Mouse (Mus musculus) embryonic facial prominence, embryonic 12.5 days (tissue): ENCODE results near the gene Ccdc85c. TPM values are rescaled to one million over a fixed set of nuclear protein-coding genes. Genes with fewer than 3 reads are reported as not detected.
A peak's percentile ranks its signal among the peaks of the same experiment; 100 is the strongest.

Source experiments
- ATAC-seq: fragments of 200-750 bp; cut with Nextera tagmentation; 2 replicates; pipeline ENCODE4 v1.8.0; 2017; ENCODE audit not compliant: insufficient number of reproducible peaks, insufficient read depth, low FRiP score, low TSS enrichment
- H3K27ac ChIP-seq: fragments of 300-500 bp; sonication (generic); 2 replicates; pipeline ENCODE4 v1.5.1; 2016; ENCODE audit warnings: mild to moderate bottlenecking
- H3K27me3 ChIP-seq: fragments of 300-500 bp; sonication (generic); 2 replicates; pipeline ENCODE4 v1.6.1; 2016; ENCODE audit warnings: mild to moderate bottlenecking, moderate library complexity
- H3K36me3 ChIP-seq: fragments of 300-500 bp; sonication (generic); 2 replicates; pipeline ENCODE4 v1.6.1; 2016; ENCODE audit warnings: mild to moderate bottlenecking
- H3K4me1 ChIP-seq: fragments of 300-500 bp; sonication (generic); 2 replicates; pipeline ENCODE4 v1.6.1; 2016
- H3K4me2 ChIP-seq: fragments of 300-500 bp; sonication (generic); replicated peaks from 2 replicates; pipeline ENCODE4 v1.6.1; 2016; ENCODE audit warnings: mild to moderate bottlenecking, moderate library complexity
- H3K4me3 ChIP-seq: fragments of 300-500 bp; sonication (generic); 2 replicates; pipeline ENCODE4 v1.5.1; 2016; ENCODE audit warnings: mild to moderate bottlenecking
- H3K9ac ChIP-seq: fragments of 300-500 bp; sonication (generic); 2 replicates; pipeline ENCODE4 v1.6.1; 2016; ENCODE audit warnings: mild to moderate bottlenecking, moderate library complexity
- H3K9me3 ChIP-seq: fragments of 300-500 bp; sonication (generic); 2 replicates; pipeline ENCODE4 v1.6.1; 2016; ENCODE audit warnings: mild to moderate bottlenecking, moderate library complexity
- WGBS: fragments of 180-500 bp; shearing (Covaris S2); methylation state at CpG from one replicate; pipeline ENCODE4 v1.1.7; 2016; 5-methylcytosine and 5-hydroxymethylcytosine counted together
- polyA plus RNA-seq: library from polyadenylated mRNA; unstranded; fragments of >200 nt; fragmentation: Nextera tagmentation; extraction: Ambion mirVana; gene quantifications from 2 replicates; pipeline ENCODE4 v1.2.1, GENCODE M21; 2016

Gene Ccdc85c
- polyA plus RNA-seq, 1 experiment from 2014 or later: 7.7 TPM

DNA sequence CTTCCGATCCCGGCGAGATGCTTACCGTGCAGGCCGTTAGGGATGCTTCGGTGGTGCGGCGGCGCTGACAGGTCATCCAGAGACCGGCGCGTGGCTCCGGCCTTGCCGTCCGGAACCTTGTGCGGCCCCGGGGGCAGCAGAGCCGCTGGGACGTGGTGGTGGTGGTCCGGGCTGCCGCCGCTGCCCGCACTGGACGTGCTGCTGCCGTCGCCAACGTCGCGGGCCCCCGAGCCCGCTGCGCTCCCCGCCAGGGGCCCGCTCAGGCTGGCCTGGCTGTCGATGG lies 971 bp downstream of the Ccdc85c start:
- under 1% methylated on average over 35 of the region's 35 CpGs for WGBS
- peak overlapping the region; percentile 72; the same call in 1 of the 2 replicates for H3K27ac ChIP-seq
- no peaks in the 10 kb centered on the region for H3K27me3 ChIP-seq
- H3K9ac ChIP-seq: peak overlapping the region; percentile 84
- peaks cover 70% of the 10 kb centered on the region for H3K4me1 ChIP-seq
- H3K9me3 ChIP-seq: no peaks in the 10 kb centered on the region
- H3K4me3 ChIP-seq: peak overlapping the region; percentile 69
- H3K36me3 ChIP-seq: 0 out of 2 replicates have a peak, but pooled peaks cover 4% of the 10 kb centered on the region
- no peak for ATAC-seq
- peak overlapping the region; percentile 98 for H3K4me2 ChIP-seq

DNA sequence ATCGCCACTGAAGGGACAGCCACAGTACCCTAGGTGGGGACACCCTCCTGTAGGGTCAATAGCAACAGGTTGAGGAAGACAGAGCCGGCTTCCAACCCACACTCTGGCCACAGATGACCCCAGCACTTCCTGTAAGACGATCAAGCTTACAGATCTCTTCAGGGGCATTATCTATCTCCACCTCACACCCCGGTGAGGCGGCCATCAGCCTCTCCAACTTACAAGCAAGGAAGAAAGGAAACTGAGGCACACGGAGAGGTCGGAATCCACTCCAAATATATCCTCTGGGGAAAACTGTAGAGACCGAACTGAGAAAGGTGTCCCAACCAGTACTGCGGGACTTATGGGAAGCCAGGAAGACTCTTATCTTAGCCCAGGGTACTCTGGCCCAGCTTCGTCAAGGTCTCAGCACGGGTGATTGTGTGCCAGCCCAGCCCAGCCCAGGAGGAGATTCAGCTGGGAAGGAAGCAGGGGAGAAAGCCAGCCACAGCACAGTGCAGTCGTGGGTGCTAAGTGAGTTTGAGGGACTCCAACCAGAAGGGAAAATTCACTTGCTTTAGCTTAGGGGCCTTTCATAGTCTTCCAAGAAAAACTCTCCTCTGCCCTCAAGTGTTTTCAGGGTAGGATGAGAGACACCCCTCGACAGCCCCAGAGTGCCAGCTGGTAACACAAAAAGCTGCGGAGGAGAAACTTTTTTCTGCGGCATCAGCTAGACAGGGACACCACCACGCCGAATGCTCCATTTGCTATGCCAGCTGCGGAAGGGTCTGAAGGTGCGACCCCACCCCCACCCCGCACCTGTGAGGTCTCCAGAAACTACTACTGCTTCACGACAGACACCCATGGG lies 1.5 kb downstream of the Ccdc85c start:
- ATAC-seq: no peak
- Histone ChIP-seq H3K27me3 (no peaks in the 10 kb centered on the region), H3K27ac (no peak overlapping the region), H3K9ac (peak overlapping the region; percentile 84), H3K4me1 (peaks cover 70% of the 10 kb centered on the region), H3K4me2 (peak overlapping the region; percentile 98), H3K36me3 (0 out of 2 replicates have a peak, but pooled peaks cover 4% of the 10 kb centered on the region), H3K4me3 (peak overlapping the region; percentile 69), H3K9me3 (no peaks in the 10 kb centered on the region)
- 5% methylated on average over 21 of the region's 21 CpGs for WGBS

DNA sequence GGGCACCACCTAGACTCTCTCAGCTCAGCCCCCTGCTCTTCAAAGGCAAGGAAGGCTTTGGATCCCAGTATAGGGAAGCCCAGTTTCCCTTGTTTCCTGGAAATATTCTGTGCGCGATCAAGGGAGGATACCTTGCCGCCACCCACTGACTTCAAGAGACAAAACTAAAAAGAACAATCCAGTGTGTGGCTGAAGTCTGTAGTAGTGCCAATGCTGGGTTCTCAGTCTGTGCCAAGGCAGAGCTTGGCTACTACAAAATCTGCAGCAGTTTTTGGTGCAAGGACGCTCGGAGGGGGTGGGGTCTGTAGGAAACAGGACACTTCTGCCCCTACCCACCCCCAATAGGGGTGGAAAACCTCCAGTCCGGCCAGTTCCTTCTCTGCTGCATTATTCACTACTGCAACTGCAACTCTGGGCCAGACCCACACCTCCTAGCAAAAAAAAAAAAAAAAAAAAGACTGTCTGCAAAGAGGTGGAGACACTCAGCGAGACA lies 3.0 kb downstream of the Ccdc85c start:
- H3K27me3 ChIP-seq: no peaks in the 10 kb centered on the region
- no peak for ATAC-seq
- H3K4me3 ChIP-seq: peak overlapping the region; percentile 17; the same call in 1 of the 2 replicates
- 52% methylated on average over 7 of the region's 7 CpGs for WGBS
- H3K27ac ChIP-seq: no peak overlapping the region
- 0 out of 2 replicates have a peak, but pooled peaks cover 4% of the 10 kb centered on the region for H3K36me3 ChIP-seq
- no peaks in the 10 kb centered on the region for H3K9me3 ChIP-seq
- H3K4me2 ChIP-seq: peak overlapping the region; percentile 98
- H3K9ac ChIP-seq: peak overlapping the region; percentile 32; the same call in 1 of the 2 replicates
- H3K4me1 ChIP-seq: peaks cover 63% of the 10 kb centered on the region

DNA sequence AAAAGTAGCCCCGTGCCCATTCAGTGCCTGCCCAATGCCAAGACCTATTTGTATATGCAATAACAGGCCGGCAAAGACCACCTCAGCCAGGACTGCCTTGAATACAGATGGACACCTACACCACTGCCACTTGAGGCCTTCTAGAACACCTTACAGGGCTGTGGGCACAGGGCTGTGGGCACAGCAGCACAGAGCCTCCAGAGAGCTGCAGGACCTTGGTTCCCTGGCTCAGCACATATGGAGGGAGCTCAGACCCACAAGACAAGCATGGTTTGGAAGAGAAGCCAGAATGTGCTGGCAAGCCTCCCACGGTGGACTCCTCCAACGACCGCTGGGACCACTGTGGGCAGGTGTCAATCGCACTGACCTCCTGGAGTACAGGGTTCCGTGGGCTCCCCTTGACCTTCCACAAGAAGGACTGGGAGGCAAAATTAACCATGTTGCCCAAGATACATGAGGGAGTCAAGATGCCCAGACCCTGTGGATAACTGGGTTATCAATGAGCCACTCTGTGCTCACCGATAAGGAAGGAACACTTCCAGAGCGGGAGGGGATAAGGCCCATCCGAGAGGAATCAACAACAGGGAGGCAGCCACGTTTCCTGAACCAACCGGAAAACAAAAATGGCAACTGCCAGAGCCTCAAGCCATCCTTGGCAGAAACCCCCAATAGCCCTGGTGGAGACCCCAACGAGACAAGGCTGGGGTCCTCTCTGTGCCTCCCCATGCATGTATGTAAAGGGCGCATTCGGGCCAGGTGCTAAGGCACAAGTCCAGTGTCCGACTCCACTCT lies 3.7 kb downstream of the Ccdc85c start:
- Histone ChIP-seq H3K4me3 (no peak overlapping the region), H3K4me2 (peak overlapping the region; percentile 98), H3K36me3 (0 out of 2 replicates have a peak, but pooled peaks cover 4% of the 10 kb centered on the region), H3K9me3 (no peaks in the 10 kb centered on the region), H3K27ac (no peak overlapping the region), H3K9ac (peak overlapping the region; percentile 32; the same call in 1 of the 2 replicates), H3K27me3 (no peaks in the 10 kb centered on the region), H3K4me1 (peaks cover 60% of the 10 kb centered on the region)
- no peak for ATAC-seq
- WGBS: 82% methylated on average over 16 of the region's 16 CpGs

DNA sequence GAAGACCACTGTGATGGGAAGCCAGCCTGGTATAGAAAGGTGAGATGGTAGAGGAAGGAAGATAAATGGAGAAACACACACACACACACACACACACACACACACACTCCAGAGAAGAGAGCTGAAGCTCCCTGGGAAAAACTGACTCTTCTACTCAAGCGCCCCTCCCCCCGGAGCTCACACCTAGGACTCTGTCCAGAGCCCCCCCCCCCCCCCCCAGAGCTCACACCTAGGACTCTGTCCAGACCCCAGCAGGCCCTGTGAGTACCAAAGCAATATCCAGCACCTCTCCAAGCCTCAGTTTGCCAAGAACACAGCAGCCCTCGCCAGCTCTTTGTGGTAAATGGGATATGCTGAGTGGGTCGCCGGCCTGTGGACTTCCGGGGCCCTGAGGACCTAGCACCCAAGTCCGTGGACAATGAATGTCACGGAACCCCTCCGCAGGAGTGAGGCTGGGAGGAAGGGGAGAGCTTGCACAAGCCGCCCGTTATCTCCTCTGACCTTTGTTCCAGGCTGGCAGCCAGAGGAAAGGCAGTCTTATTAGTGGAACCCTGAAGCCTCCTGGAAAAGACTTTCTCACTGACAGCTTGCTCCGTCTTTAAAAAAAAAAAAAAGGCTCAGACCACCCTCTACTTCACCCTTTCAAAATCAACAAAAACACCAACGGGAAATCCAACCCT lies 4.8 kb downstream of the Ccdc85c start:
- Histone ChIP-seq H3K9ac (no peak overlapping the region), H3K27me3 (no peaks in the 10 kb centered on the region), H3K9me3 (no peaks in the 10 kb centered on the region), H3K4me1 (peaks cover 70% of the 10 kb centered on the region), H3K36me3 (0 out of 2 replicates have a peak, but pooled peaks cover 4% of the 10 kb centered on the region), H3K4me3 (no peak overlapping the region), H3K27ac (no peak overlapping the region), H3K4me2 (no peak overlapping the region)
- 59% methylated on average over 13 of the region's 13 CpGs for WGBS
- no peak for ATAC-seq

DNA sequence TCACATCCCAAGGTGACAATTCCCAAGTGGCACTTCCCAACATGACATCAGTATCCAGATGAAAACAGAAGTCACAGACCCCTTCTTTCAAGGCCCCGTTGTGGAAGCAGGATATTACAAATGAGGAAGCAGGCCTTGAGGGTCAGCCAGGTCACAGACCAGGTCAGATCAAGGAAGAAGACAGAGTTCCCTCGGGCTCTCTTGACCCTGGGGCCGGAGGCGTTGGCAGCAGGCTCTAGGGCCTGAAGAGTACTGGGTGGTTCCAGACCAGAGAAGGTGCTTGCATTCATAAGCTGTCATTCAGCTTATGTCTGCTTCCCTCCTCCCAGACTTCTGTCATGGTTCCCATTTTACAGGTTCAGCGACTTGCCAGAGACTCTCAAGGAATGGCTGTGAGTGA lies 5.5 kb downstream of the Ccdc85c start:
- H3K9ac ChIP-seq: no peak overlapping the region
- no peak overlapping the region for H3K4me2 ChIP-seq
- no peak overlapping the region for H3K27ac ChIP-seq
- 0 out of 2 replicates have a peak, but pooled peaks cover 4% of the 10 kb centered on the region for H3K36me3 ChIP-seq
- no peak overlapping the region for H3K4me3 ChIP-seq
- no peaks in the 10 kb centered on the region for H3K9me3 ChIP-seq
- no peaks in the 10 kb centered on the region for H3K27me3 ChIP-seq
- peaks cover 77% of the 10 kb centered on the region for H3K4me1 ChIP-seq
- 43% methylated on average over 5 of the region's 5 CpGs for WGBS
- ATAC-seq: no peak

DNA sequence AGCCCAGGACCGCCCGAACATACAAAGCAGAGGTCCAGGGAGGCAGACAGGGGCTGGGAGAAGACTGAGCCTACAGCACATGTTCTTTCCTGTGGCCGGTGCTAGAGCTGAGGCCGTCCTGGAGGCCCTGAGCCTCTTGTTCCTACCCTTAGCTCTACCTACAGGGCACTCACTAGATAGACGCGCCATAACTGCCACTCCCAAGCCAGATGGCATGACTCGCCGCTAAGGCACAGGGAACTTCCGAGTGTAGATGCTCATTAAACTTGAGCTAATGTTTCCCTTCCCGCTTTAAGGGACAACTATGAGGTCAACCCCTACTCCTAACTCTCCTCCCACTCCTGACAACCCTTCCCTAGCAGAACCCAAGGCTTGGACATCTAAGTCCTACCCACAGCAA lies 6.3 kb downstream of the Ccdc85c start:
- Histone ChIP-seq H3K9ac (no peak overlapping the region), H3K36me3 (0 out of 2 replicates have a peak, but pooled peaks cover 4% of the 10 kb centered on the region), H3K9me3 (no peaks in the 10 kb centered on the region), H3K27ac (no peak overlapping the region), H3K4me3 (no peak overlapping the region), H3K4me2 (no peak overlapping the region), H3K27me3 (no peaks in the 10 kb centered on the region), H3K4me1 (peaks cover 81% of the 10 kb centered on the region)
- 92% methylated on average over 10 of the region's 10 CpGs for WGBS
- ATAC-seq: no peak

DNA sequence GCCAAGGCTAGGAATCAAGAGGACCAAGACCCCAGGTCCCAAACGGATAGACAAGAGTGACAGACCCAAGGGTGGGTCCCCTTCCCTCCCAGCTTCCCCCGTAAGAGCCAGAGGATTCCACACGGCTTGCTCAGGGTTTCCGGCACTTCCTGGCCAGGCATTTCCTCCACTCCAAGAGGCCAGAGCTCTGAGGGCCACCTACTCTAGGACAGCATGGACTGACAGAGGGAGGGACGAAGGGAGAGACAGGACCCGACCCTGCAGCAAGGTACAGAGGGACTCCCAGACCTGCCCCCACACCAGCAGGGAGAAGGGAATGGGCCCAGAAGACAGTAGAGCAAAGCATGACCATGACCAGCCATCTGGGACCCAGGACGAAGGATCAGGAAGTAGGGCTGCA lies 7.6 kb downstream of the Ccdc85c start:
- Histone ChIP-seq H3K36me3 (0 out of 2 replicates have a peak, but pooled peaks cover 4% of the 10 kb centered on the region), H3K4me1 (peaks cover 79% of the 10 kb centered on the region), H3K27me3 (no peaks in the 10 kb centered on the region), H3K9me3 (no peaks in the 10 kb centered on the region), H3K27ac (no peak overlapping the region), H3K4me3 (no peak overlapping the region), H3K4me2 (no peak overlapping the region), H3K9ac (no peak overlapping the region)
- 84% methylated on average over 7 of the region's 7 CpGs for WGBS
- no peak for ATAC-seq

DNA sequence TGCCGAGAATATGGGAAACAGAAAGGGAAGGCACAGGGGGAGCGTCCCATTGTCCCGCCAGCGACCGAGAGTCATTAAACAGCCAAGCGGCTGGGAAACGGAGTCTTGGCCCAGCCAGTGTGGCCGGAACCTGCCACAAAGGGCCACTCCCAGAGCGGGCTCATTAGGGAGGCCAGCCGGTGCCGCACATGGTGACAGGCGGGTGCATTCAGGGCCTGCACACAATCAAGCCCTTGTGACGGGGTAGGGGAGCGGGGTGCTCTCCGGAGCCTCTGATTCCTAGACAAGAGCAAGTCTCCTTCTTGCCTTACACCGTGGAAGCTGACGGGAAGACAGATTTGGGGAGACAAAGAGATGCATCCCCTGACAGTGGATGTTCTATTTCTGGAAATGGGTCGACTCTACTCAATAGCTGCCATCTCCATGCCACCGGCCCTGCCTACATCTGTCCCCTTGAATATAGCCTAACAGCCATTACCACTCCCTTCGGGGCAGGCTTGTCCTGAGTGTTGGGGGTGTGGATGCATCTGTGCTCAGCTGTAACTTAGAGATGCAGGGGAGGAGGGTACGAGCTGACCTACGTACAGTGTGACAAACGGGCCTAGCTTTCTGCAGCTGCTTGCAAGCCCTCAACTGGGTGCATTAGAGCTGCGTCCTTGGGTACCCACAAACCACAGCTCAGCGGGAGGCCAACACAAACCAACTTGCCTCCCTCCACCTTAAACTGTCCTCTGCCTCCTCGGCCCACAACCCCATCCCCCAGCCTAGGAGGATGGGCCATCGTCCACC lies 9.2 kb downstream of the Ccdc85c start:
- H3K4me3 ChIP-seq: no peak overlapping the region
- no peaks in the 10 kb centered on the region for H3K36me3 ChIP-seq
- H3K4me2 ChIP-seq: peak overlapping the region; percentile 36
- H3K9me3 ChIP-seq: no peaks in the 10 kb centered on the region
- H3K27ac ChIP-seq: peak overlapping the region; percentile 43; the same call in 1 of the 2 replicates
- no peaks in the 10 kb centered on the region for H3K27me3 ChIP-seq
- H3K4me1 ChIP-seq: peaks cover 68% of the 10 kb centered on the region
- 0 out of 2 replicates have a peak overlapping the region, but pooled peaks have one; percentile 4 for H3K9ac ChIP-seq
- WGBS: 20% methylated on average over 27 of the region's 27 CpGs
- no peak; the same call in 1 of the 2 replicates for ATAC-seq

DNA sequence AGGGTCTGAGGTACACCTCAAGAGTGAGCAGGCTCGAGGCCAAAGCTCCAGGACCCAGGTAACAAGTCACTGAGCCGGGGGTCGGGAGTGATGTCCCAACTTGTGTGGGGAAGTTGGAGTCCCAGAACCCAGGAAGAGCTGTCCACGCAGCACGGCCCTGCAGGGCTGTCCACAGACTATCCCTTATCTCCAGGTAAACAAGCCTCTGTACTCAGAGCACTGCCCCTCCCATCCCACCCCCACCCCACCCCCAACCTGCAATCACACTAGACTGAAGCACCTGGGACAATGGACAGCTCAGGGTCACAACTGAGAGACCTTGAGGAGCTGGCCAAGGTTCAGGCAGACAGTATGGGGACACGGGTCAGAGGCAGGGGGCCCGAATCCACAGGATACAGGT lies 10.3 kb downstream of the Ccdc85c start:
- Histone ChIP-seq H3K27me3 (no peaks in the 10 kb centered on the region), H3K9me3 (no peaks in the 10 kb centered on the region), H3K4me2 (no peak overlapping the region), H3K4me3 (no peak overlapping the region), H3K36me3 (no peaks in the 10 kb centered on the region), H3K27ac (0 out of 2 replicates have a peak overlapping the region, but pooled peaks have one; percentile 17), H3K9ac (no peak overlapping the region), H3K4me1 (peaks cover 60% of the 10 kb centered on the region)
- 66% methylated on average over 7 of the region's 7 CpGs for WGBS
- no peak for ATAC-seq
